Mouse (Mus musculus) cortical plate, adult 2 months (tissue): ENCODE measurements at regions not wholly inside any gene's neighbourhood (a gene's known extent, or its start where the extent isn't known, plus 50 kb on each side); places are given as distances from the start of the nearest gene placed in this dataset.

Experiments used
- CTCF ChIP-seq: fragments of 200-500 bp; IDR thresholded peaks from 2 replicates; pipeline ENCODE4 v1.5.1; 2011; ENCODE audit warnings: mild to moderate bottlenecking, control low read depth, low read length; ENCODE audit not compliant: insufficient read depth; ENCODE audit errors: extremely low read depth
- POLR2A ChIP-seq: fragments of 200-500 bp; IDR thresholded peaks from 2 replicates; pipeline ENCODE4 v1.6.1; 2011; ENCODE audit warnings: mild to moderate bottlenecking, low read length, control low read depth; ENCODE audit not compliant: insufficient read depth; ENCODE audit errors: extremely low read depth

- TF ChIP-seq POLR2A, result no peak
- TF ChIP-seq CTCF, result no peak
Observed at GRCm38 (mm10) chr13:29015605-29015994, 62.1 kb upstream of the Sox4 start.
